Mouse (Mus musculus) forebrain, embryonic 10.5 days (tissue): Measurements from ENCODE around the gene Ddah2. TPM values are rescaled to one million over a fixed set of nuclear protein-coding genes. Genes with fewer than 3 reads are reported as not detected.

ENCODE experiments used
- DNase-seq: peaks from one replicate; pipeline ENCODE4 v3.0.0-alpha.2; 2017; ENCODE audit warnings: low spot score; ENCODE audit errors: extremely low spot score
- H3K27ac ChIP-seq: fragments of 300-500 bp; sonication (generic); 2 replicates; pipeline ENCODE4 v1.5.1; 2016; ENCODE audit warnings: mild to moderate bottlenecking
- H3K27me3 ChIP-seq: fragments of 300-500 bp; sonication (generic); 2 replicates; pipeline ENCODE4 v1.6.1; 2016; ENCODE audit warnings: mild to moderate bottlenecking; ENCODE audit not compliant: poor library complexity, severe bottlenecking
- H3K36me3 ChIP-seq: fragments of 300-500 bp; sonication (generic); replicated peaks from 2 replicates; pipeline ENCODE4 v1.6.1; 2016; ENCODE audit warnings: mild to moderate bottlenecking, moderate library complexity
- H3K4me1 ChIP-seq: fragments of 300-500 bp; sonication (generic); 2 replicates; pipeline ENCODE4 v1.6.1; 2016
- H3K4me3 ChIP-seq: fragments of 300-500 bp; sonication (generic); 2 replicates; pipeline ENCODE4 v1.5.1; 2016; ENCODE audit warnings: mild to moderate bottlenecking, moderate library complexity
- H3K9me3 ChIP-seq: fragments of 300-500 bp; sonication (generic); 2 replicates; pipeline ENCODE4 v1.6.1; 2016; ENCODE audit warnings: mild to moderate bottlenecking, moderate library complexity
- WGBS: fragments of 180-500 bp; shearing (Covaris S2); methylation state at CpG from one replicate; pipeline ENCODE4 v1.1.7; 2016; 5-methylcytosine and 5-hydroxymethylcytosine counted together
- polyA plus RNA-seq: library from polyadenylated mRNA; unstranded; fragments of >200 nt; fragmentation: Nextera tagmentation; extraction: Ambion mirVana; gene quantifications from 2 replicates; pipeline ENCODE4 v1.2.1, GENCODE M21; 2016

Ddah2 gene
- polyA plus RNA-seq, 1 experiment from 2014 or later: 441 TPM

- no peak for DNase-seq
- H3K27me3 ChIP-seq: no peaks in the 10 kb centered on the region
- 91% methylated on average over 6 of the region's 6 CpGs for WGBS
- H3K4me1 ChIP-seq: peaks cover 11% of the 10 kb centered on the region
- no peaks in the 10 kb centered on the region for H3K9me3 ChIP-seq
- H3K4me3 ChIP-seq: no peak within 1 kb of the TSS
- no peak within 1 kb of the TSS for H3K27ac ChIP-seq
- peaks cover 7% of the 10 kb centered on the region for H3K36me3 ChIP-seq
Measured at GRCm38 (mm10) chr17:35108097-35108496, 49.3 kb downstream of the Ddah2 start, which contains the start of gene Ly6g5c. Ly6g5c (plus strand) TSS chr17:35108279.

Other genes starting within 250 kb of the Ddah2 start
- gene Stk19, start 222.1 kb upstream of the Ddah2 start, polyA plus RNA-seq: 28.6 and 31.6 TPM in 2 replicates
- 80.2 and 83.0 TPM in 2 replicates for gene Dxo, start 222.0 kb upstream of the Ddah2 start, polyA plus RNA-seq
- 58.0 and 58.3 TPM in 2 replicates for gene Skiv2l, start 208.8 kb upstream of the Ddah2 start, polyA plus RNA-seq
- gene Nelfe, start 208.6 kb upstream of the Ddah2 start, polyA plus RNA-seq: 150 and 153 TPM in 2 replicates
- gene Cfb, start 196.5 kb upstream of the Ddah2 start, polyA plus RNA-seq: 1.8 and 2.7 TPM in 2 replicates
- gene Zbtb12, start 179.6 kb upstream of the Ddah2 start, polyA plus RNA-seq: 6.6 and 7.0 TPM in 2 replicates
- gene Gm20547, start 177.0 kb upstream of the Ddah2 start, polyA plus RNA-seq: 0.05 and 0.11 TPM in 2 replicates
- gene C2, start 160.8 kb upstream of the Ddah2 start, polyA plus RNA-seq: 0.83 and 1.7 TPM in 2 replicates
- 93.3 and 98.8 TPM in 2 replicates for gene Ehmt2, start 160.6 kb upstream of the Ddah2 start, polyA plus RNA-seq
- 0.06 and 0.11 TPM in 2 replicates for gene Slc44a4, start 144.6 kb upstream of the Ddah2 start, polyA plus RNA-seq
- gene Neu1, start 127.8 kb upstream of the Ddah2 start, polyA plus RNA-seq: 18.2 and 18.8 TPM in 2 replicates
- gene Hspa1b, start 99.8 kb upstream of the Ddah2 start, polyA plus RNA-seq: 0.07 TPM in 1 of 2 replicates, not detected in the other
- not detected in 2 replicates for gene Gm20481, start 89.1 kb upstream of the Ddah2 start, polyA plus RNA-seq
- gene Hspa1a, start 86.9 kb upstream of the Ddah2 start, polyA plus RNA-seq: 0.94 and 2.1 TPM in 2 replicates
- 1.1 TPM in 2 replicates for gene Hspa1l, start 86.3 kb upstream of the Ddah2 start, polyA plus RNA-seq
- gene Lsm2, start 77.2 kb upstream of the Ddah2 start, polyA plus RNA-seq: 363 and 375 TPM in 2 replicates
- 229 and 234 TPM in 2 replicates for gene Vars, start 58.0 kb upstream of the Ddah2 start, polyA plus RNA-seq
- 0.19 and 0.22 TPM in 2 replicates for gene Vwa7, start 42.5 kb upstream of the Ddah2 start, polyA plus RNA-seq
- gene Sapcd1, start 31.0 kb upstream of the Ddah2 start, polyA plus RNA-seq: 3.0 and 4.1 TPM in 2 replicates
- 4.3 and 5.1 TPM in 2 replicates for gene Msh5, start 12.3 kb upstream of the Ddah2 start, polyA plus RNA-seq
- 174 and 179 TPM in 2 replicates for gene Clic1, start 9.1 kb upstream of the Ddah2 start, polyA plus RNA-seq
- gene Ly6g6c, start 6.4 kb downstream of the Ddah2 start, polyA plus RNA-seq: 0.25 TPM in 1 of 2 replicates, not detected in the other
- 0.59 and 0.72 TPM in 2 replicates for gene Mpig6b, start 7.1 kb downstream of the Ddah2 start, polyA plus RNA-seq
- gene Ly6g6e, start 17.9 kb downstream of the Ddah2 start, polyA plus RNA-seq: 1.00 TPM in 1 of 2 replicates, not detected in the other
- 1.8 and 2.0 TPM in 2 replicates for gene Ly6g6d, start 19.0 kb downstream of the Ddah2 start, polyA plus RNA-seq
- gene Ly6g6f, start 26.6 kb downstream of the Ddah2 start, polyA plus RNA-seq: 0.46 and 0.69 TPM in 2 replicates
- gene Abhd16a, start 30.2 kb downstream of the Ddah2 start, polyA plus RNA-seq: 51.8 and 52.7 TPM in 2 replicates
- gene Ly6g5c, start 49.2 kb downstream of the Ddah2 start, polyA plus RNA-seq: not detected in 2 replicates
- 1.2 and 1.4 TPM in 2 replicates for gene Ly6g5b, start 56.4 kb downstream of the Ddah2 start, polyA plus RNA-seq
- gene Gpank1, start 62.4 kb downstream of the Ddah2 start, polyA plus RNA-seq: 33.9 and 42.2 TPM in 2 replicates
- 290 and 303 TPM in 2 replicates for gene Csnk2b, start 63.0 kb downstream of the Ddah2 start, polyA plus RNA-seq
- 7.8 and 10.6 TPM in 2 replicates for gene D17H6S53E, start 67.3 kb downstream of the Ddah2 start, polyA plus RNA-seq
- gene Apom, start 73.0 kb downstream of the Ddah2 start, polyA plus RNA-seq: 0.74 and 0.97 TPM in 2 replicates
- 65.9 and 69.0 TPM in 2 replicates for gene Bag6, start 76.1 kb downstream of the Ddah2 start, polyA plus RNA-seq
- gene Prrc2a, start 105.9 kb downstream of the Ddah2 start, polyA plus RNA-seq: 195 and 200 TPM in 2 replicates
- 3.3 and 3.9 TPM in 2 replicates for gene Aif1, start 117.0 kb downstream of the Ddah2 start, polyA plus RNA-seq
- gene Lst1, start 129.4 kb downstream of the Ddah2 start, polyA plus RNA-seq: 3.3 and 4.7 TPM in 2 replicates
- 0.16 and 0.32 TPM in 2 replicates for gene Ltb, start 135.4 kb downstream of the Ddah2 start, polyA plus RNA-seq
- gene Tnf, start 143.0 kb downstream of the Ddah2 start, polyA plus RNA-seq: 0.10 TPM in 1 of 2 replicates, not detected in the other
- gene Lta, start 146.3 kb downstream of the Ddah2 start, polyA plus RNA-seq: not detected in 2 replicates
- gene Gm16181, start 161.8 kb downstream of the Ddah2 start, polyA plus RNA-seq: 0.53 TPM in 1 of 2 replicates, not detected in the other
- gene Atp6v1g2, start 174.6 kb downstream of the Ddah2 start, polyA plus RNA-seq: 7.0 and 7.7 TPM in 2 replicates
- 10.0 and 11.5 TPM in 2 replicates for gene Nfkbil1, start 176.8 kb downstream of the Ddah2 start, polyA plus RNA-seq
- 757 and 759 TPM in 2 replicates for gene Ddx39b, start 182.7 kb downstream of the Ddah2 start, polyA plus RNA-seq
- gene H2-D1, start 203.7 kb downstream of the Ddah2 start, polyA plus RNA-seq: 57.8 and 58.6 TPM in 2 replicates